Mouse (Mus musculus) heart, embryonic 13.5 days (tissue): Measurements from ENCODE around the gene Dand5. TPM values are rescaled to one million over a fixed set of nuclear protein-coding genes. Genes with fewer than 3 reads are reported as not detected.

Experiments used
- ATAC-seq: fragments of 200-750 bp; cut with Nextera tagmentation; 2 replicates; pipeline ENCODE4 v1.8.0; 2017; ENCODE audit warnings: moderate TSS enrichment; ENCODE audit not compliant: insufficient number of reproducible peaks, low FRiP score, low TSS enrichment; ENCODE audit errors: extremely low read depth
- H3K27ac ChIP-seq: fragments of 300-500 bp; sonication (generic); replicated peaks from 2 replicates; pipeline ENCODE4 v1.5.1; 2015; ENCODE audit warnings: moderate library complexity, mild to moderate bottlenecking, inconsistent platforms
- H3K27me3 ChIP-seq: fragments of 300-500 bp; sonication (generic); replicated peaks from 2 replicates; pipeline ENCODE4 v1.6.1; 2015; ENCODE audit warnings: mild to moderate bottlenecking, inconsistent platforms
- H3K36me3 ChIP-seq: fragments of 300-500 bp; sonication (generic); 2 replicates; pipeline ENCODE4 v1.6.1; 2015; ENCODE audit warnings: mild to moderate bottlenecking, inconsistent platforms
- H3K4me1 ChIP-seq: fragments of 300-500 bp; sonication (generic); 2 replicates; pipeline ENCODE4 v1.6.1; 2015; ENCODE audit warnings: inconsistent platforms
- H3K4me2 ChIP-seq: fragments of 300-500 bp; sonication (generic); 2 replicates; pipeline ENCODE4 v1.6.1; 2015; ENCODE audit warnings: inconsistent platforms, mild to moderate bottlenecking, moderate library complexity
- H3K4me3 ChIP-seq: fragments of 300-500 bp; sonication (generic); 2 replicates; pipeline ENCODE4 v1.5.1; 2015; ENCODE audit warnings: moderate library complexity, mild to moderate bottlenecking, inconsistent platforms
- H3K9ac ChIP-seq: fragments of 300-500 bp; sonication (generic); 2 replicates; pipeline ENCODE4 v1.6.1; 2015; ENCODE audit warnings: inconsistent platforms, mild to moderate bottlenecking, moderate library complexity
- H3K9me3 ChIP-seq: fragments of 300-500 bp; sonication (generic); 2 replicates; pipeline ENCODE4 v1.6.1; 2016; ENCODE audit warnings: inconsistent platforms
- WGBS: fragments of 180-500 bp; shearing (Covaris S2); methylation state at CpG from one replicate; pipeline ENCODE4 v1.1.7; 2015; ENCODE audit warnings: mixed read lengths; 5-methylcytosine and 5-hydroxymethylcytosine counted together
- polyA plus RNA-seq: library from polyadenylated mRNA; unstranded; fragments of >200 nt; fragmentation: Nextera tagmentation; extraction: Ambion mirVana; gene quantifications from 2 replicates; pipeline ENCODE4 v1.2.1, GENCODE M21; 2015

Gene Dand5
- polyA plus RNA-seq, 1 experiment from 2014 or later: 6.3 TPM

DNA sequence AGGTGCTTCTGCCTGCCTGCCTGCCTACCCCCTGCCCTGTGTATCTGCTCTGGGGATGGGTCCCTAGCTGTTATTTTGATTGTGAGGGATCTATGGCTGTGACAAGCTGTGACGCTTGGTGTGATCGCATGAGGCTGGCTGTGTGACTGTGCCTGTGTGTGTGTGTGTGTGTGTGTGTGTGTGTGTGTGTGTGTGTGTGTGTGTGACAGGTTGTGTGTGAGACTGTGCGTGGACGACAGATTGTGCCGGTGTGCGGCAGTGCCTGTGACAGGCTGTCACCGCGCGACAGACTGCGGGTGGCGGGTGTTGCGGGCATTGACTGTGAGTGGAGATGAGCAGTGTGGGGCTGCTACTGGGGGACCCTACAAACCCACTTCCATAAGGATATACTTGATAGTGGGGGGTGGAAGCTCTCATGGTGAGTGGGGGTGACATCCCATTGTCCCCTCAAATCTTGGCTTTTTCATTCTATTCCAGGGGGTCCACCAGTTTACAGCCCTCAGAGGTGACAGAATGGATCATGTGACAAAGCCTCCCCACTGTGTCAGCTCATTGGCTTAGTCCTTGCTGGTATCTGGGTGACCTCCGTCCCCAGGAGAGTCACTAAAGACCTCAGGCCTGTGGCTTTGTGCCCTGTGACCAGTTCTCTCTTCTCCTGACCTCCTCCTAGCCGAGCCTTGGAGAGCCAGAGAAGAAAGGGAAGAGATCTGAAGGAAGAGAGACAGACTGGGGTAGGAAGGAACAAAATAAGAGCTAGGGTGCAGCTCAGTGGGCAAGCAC lies 34.9 kb downstream of the Dand5 start:
- Histone ChIP-seq H3K4me3 (no peak overlapping the region), H3K9ac (no peak overlapping the region), H3K4me2 (no peak overlapping the region), H3K4me1 (peaks cover 80% of the 10 kb centered on the region), H3K27me3 (peaks cover 98% of the 10 kb centered on the region), H3K9me3 (no peaks in the 10 kb centered on the region), H3K27ac (no peak overlapping the region), H3K36me3 (no peaks in the 10 kb centered on the region)
- 28% methylated on average over 14 of the region's 14 CpGs for WGBS
- ATAC-seq: no peak

DNA sequence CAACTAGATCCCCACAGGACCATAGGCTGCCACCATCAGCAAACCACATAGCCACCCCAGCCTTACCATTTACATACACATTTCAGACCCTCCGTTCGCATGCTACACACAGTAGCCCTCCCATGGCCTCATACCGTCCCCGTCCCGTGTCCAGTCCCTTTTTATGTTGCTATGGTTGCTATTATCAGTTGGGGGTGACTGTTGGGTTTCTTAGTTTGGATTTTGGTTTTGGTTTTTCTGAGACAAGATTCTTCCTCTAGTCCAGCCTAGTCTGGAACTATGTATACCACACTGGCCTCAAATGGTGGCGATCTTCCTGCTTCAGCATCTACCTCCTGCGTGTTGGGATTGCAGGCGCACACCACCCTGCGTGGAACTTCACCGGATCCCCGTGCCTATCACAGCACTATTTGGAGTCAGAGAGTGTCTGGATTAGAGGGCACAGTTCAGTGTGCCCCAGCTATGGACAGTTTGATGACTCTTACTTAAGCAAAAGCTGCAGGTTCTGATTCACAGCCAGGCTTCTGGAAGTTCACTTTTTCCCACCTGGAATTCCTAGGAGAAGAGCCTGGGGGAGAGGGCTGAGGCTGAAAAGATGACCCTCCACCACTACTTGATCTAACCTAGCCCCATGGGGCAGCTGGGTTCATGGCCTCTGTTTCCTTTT lies 35.7 kb downstream of the Dand5 start:
- ATAC-seq: no peak
- H3K27ac ChIP-seq: no peak overlapping the region
- H3K27me3 ChIP-seq: peaks cover 98% of the 10 kb centered on the region
- no peaks in the 10 kb centered on the region for H3K9me3 ChIP-seq
- peak overlapping the region; percentile 59 for H3K4me2 ChIP-seq
- H3K9ac ChIP-seq: no peak overlapping the region
- no peaks in the 10 kb centered on the region for H3K36me3 ChIP-seq
- WGBS: 9% methylated on average over 11 of the region's 11 CpGs
- H3K4me3 ChIP-seq: peak overlapping the region; percentile 12
- H3K4me1 ChIP-seq: peaks cover 77% of the 10 kb centered on the region

GRCm38 (mm10) chr8:84785756-84786677 lies 36.6 kb downstream of the Dand5 start:
- Histone ChIP-seq H3K4me3 (peak overlapping the region; percentile 12), H3K36me3 (no peaks in the 10 kb centered on the region), H3K27ac (no peak overlapping the region), H3K4me1 (peaks cover 81% of the 10 kb centered on the region), H3K9me3 (no peaks in the 10 kb centered on the region), H3K9ac (peak overlapping the region; percentile 56; the same call in 1 of the 2 replicates), H3K4me2 (peak overlapping the region; percentile 59), H3K27me3 (peaks cover 100% of the 10 kb centered on the region)
- 7% methylated on average over 38 of the region's 38 CpGs for WGBS
- ATAC-seq: no peak

DNA sequence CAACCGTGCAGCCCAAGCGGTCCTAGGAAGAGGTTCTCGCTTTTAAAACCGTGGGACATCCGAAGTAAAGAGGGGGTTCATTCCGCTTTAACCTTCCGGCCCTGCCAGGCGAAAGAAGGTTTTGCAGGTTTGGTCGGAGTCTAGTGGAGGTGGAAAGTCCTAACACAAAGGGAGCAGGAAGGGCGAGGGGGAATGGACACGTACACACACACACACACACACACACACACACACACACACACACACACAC lies 37.2 kb downstream of the Dand5 start:
- no peak overlapping the region; the same call in 1 of the 2 replicates for H3K9ac ChIP-seq
- 15% methylated on average over 11 of the region's 11 CpGs for WGBS
- H3K9me3 ChIP-seq: no peaks in the 10 kb centered on the region
- H3K36me3 ChIP-seq: no peaks in the 10 kb centered on the region
- H3K4me3 ChIP-seq: peak overlapping the region; percentile 35
- peaks cover 77% of the 10 kb centered on the region for H3K4me1 ChIP-seq
- ATAC-seq: no peak
- peak overlapping the region; percentile 59 for H3K4me2 ChIP-seq
- H3K27ac ChIP-seq: no peak overlapping the region
- peaks cover 100% of the 10 kb centered on the region for H3K27me3 ChIP-seq

- no peaks in the 10 kb centered on the region for H3K36me3 ChIP-seq
- peaks cover 100% of the 10 kb centered on the region for H3K27me3 ChIP-seq
- H3K27ac ChIP-seq: no peak overlapping the region
- H3K9ac ChIP-seq: peak overlapping the region; percentile 48
- peak overlapping the region; percentile 35 for H3K4me3 ChIP-seq
- H3K4me2 ChIP-seq: peak overlapping the region; percentile 59
- 4% methylated on average over 48 of the region's 48 CpGs for WGBS
- H3K9me3 ChIP-seq: no peaks in the 10 kb centered on the region
- peaks cover 77% of the 10 kb centered on the region for H3K4me1 ChIP-seq
- no peak; the same call in 1 of the 2 replicates for ATAC-seq
These were observed 37.7 kb downstream of the Dand5 start for GRCm38 (mm10) chr8:84784681-84785505.

DNA sequence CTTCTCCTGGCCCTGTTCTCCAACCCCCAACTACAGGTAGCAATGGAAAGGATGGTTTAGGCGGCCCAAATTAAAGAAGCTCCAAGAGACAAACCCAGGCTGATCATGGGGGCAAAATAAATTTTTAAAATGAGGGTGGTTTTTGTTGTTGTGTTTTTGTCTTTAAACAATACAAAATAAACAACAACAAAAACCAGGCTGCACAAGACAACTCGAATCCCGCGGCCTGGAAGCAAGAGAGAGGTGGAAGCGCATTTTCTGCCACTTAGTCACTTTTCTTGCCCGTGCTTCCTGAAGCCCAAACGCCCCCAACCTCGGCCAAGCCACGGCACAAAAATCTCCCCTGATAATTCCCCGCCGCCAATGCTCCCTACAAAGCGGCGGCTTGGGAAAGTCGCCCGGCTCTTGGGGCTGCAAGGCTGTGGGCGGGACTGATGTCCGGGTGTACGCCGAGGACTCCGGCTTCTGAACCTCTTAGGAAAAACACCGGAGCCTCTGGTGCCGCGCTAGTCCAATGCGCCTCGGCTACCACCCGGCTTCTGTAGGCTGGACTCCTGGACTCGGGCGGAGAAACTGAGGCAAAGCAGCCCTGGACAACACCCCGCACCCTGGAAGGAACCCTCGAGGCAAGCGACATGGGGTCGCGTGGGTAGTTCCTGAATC lies 38.6 kb downstream of the Dand5 start:
- peaks cover 77% of the 10 kb centered on the region for H3K4me1 ChIP-seq
- no peak overlapping the region for H3K27ac ChIP-seq
- peak overlapping the region; percentile 35 for H3K4me3 ChIP-seq
- WGBS: 2% methylated on average over 33 of the region's 33 CpGs
- no peak for ATAC-seq
- peak overlapping the region; percentile 59 for H3K4me2 ChIP-seq
- H3K9ac ChIP-seq: peak overlapping the region; percentile 48
- no peaks in the 10 kb centered on the region for H3K36me3 ChIP-seq
- no peaks in the 10 kb centered on the region for H3K9me3 ChIP-seq
- peaks cover 100% of the 10 kb centered on the region for H3K27me3 ChIP-seq

DNA sequence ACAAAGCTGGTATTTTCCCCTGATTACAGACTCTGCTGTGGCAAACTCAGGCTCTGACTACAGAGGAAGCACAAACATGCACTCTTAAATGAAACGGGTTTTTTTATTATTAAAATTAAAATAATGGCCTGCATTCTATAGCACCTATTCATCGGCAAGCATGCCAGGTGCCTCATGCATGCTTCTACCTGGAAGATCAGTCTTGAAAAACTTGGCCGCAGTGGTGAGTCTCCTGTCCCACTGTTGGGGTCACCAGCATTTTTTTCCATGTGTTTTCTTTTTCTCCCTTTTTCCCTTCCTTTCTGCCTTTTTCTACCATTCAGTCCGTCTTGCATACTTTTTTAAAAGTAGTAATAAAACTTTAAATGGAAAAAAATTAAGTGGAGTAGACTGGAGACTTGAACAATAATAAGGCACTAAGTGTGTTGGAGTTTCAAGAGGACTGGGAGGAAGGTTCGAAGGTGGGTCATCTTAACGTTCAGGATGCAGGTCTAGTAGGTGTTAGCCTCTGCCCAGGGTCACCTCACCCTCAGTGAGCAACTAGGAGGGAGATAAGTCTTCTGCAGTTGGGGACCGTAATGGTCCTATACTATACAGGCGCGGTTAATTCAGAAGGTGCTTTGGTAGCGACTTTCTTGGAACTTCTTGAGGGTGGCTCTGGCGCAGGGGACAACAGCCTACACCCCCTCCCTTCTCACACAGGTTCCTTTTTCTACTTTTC lies 39.3 kb downstream of the Dand5 start:
- Histone ChIP-seq H3K4me2 (no peak overlapping the region), H3K9ac (no peak overlapping the region), H3K9me3 (no peaks in the 10 kb centered on the region), H3K4me1 (peaks cover 77% of the 10 kb centered on the region), H3K4me3 (no peak overlapping the region), H3K27me3 (peaks cover 100% of the 10 kb centered on the region), H3K36me3 (no peaks in the 10 kb centered on the region), H3K27ac (no peak overlapping the region)
- ATAC-seq: no peak
- 14% methylated on average over 11 of the region's 11 CpGs for WGBS

GRCm38 (mm10) chr8:84782680-84783079 lies 39.9 kb downstream of the Dand5 start:
- WGBS: 21% methylated on average over 10 of the region's 10 CpGs
- no peak overlapping the region for H3K27ac ChIP-seq
- H3K4me2 ChIP-seq: no peak overlapping the region
- peaks cover 75% of the 10 kb centered on the region for H3K4me1 ChIP-seq
- H3K9ac ChIP-seq: no peak overlapping the region
- no peak overlapping the region for H3K4me3 ChIP-seq
- no peak for ATAC-seq
- no peaks in the 10 kb centered on the region for H3K9me3 ChIP-seq
- peaks cover 100% of the 10 kb centered on the region for H3K27me3 ChIP-seq
- no peaks in the 10 kb centered on the region for H3K36me3 ChIP-seq

- no peak overlapping the region for H3K4me3 ChIP-seq
- H3K27ac ChIP-seq: no peak overlapping the region
- ATAC-seq: no peak
- no peaks in the 10 kb centered on the region for H3K9me3 ChIP-seq
- no peak overlapping the region for H3K9ac ChIP-seq
- peaks cover 70% of the 10 kb centered on the region for H3K4me1 ChIP-seq
- no peak overlapping the region for H3K4me2 ChIP-seq
- H3K27me3 ChIP-seq: peaks cover 100% of the 10 kb centered on the region
- H3K36me3 ChIP-seq: no peaks in the 10 kb centered on the region
- 24% methylated on average over 5 of the region's 5 CpGs for WGBS
These were observed 40.7 kb downstream of the Dand5 start for GRCm38 (mm10) chr8:84781686-84782505.
